Mouse (Mus musculus) urinary bladder, postnatal 36 days (tissue): ENCODE measurements at regions not wholly inside any gene's neighbourhood (a gene's known extent, or its start where the extent isn't known, plus 50 kb on each side); places are given as distances from the start of the nearest gene placed in this dataset.

Experiments used
- DNase-seq, 2 experiments: peaks; one replicate each; pipeline ENCODE4 v3.0.0; 2022; ENCODE audit warnings: low spot score in 2 of 2, mixed read lengths in 1 of 2

DNA sequence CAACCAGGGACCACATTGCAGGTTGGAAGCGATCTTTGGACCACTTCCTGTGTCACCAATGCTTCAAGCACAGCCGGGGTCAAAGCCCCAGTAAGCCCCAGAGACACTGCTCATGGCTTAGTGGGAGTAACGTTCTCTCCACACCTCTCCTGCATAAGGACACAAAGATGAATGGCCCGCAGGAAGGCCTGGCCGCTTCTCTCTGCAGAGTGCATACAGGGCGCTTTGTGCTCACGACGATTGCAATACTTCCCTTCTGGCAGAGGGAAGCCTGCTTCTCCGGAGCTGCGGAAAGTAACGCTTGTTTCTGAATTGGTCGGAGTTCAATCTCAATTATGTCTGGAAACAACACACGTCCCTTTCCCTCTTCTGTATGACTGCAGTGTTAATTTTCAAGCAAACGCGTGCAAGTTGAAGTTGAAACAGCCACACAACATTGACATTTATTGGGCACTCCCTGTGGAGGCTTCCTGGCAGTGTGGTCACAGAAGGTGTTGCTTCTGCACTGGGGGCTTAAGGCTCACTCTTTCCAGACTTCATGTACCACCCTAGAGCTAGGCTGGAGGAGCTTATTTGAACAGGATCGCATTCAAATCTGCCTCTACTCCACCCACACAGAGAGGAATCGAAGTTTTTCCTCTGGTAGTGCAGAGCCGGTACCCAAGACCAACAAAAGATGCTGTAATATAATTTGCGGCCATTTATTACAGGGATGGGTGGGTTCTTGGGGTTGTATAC lies 168.4 kb downstream of the Ndfip2 start:
- DNase-seq, result no peak

DNA sequence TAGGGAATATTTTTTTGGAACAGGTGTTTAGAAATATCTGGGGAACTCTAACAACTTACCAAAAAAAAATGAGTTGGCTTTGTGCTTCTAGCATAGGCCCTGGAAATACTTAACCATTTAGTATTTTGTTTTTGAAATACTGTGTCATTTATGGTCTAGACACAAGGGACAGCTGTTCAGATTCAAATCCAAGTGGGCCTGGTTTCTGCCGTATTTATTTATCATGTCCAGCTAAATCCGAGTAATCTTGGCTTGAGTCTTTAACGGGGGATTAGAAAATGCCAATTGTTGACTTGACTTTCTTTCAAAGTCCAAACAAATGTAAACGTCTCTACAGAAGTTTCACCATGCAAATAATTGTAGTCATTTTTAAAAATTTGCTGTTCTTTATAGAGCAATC lies 159.6 kb downstream of the Ndfip2 start:
- no peak for DNase-seq

DNA sequence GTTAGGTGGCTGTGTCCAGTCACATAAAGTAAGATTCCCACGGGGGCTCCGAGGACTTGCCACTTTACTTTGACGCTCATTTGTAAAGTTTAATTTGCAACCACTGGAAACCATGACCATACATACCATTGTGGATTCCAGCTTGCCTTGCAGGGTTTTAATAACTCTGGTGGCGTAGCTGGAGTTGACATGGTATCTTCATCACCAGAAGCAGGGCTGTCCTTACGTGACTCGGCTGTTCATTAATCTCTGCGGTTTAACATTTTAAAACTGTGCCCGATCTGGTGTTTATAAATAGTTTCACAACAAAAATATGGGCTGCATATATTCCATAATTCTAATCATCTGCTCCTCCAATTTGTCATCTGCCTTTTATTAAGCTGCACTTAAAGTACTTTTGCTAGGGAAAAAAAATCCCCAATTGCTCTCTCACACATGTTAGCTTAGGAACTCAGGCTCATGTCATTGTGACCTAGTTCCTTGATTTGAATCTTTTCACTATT lies 159.1 kb downstream of the Ndfip2 start:
- DNase-seq, result no peak

- no peak for DNase-seq
Observed at GRCm38 (mm10) chr14:105416964-105417363, 158.6 kb downstream of the Ndfip2 start.

GRCm38 (mm10) chr14:105404662-105405061 lies 146.3 kb downstream of the Ndfip2 start:
- no peak for DNase-seq

GRCm38 (mm10) chr14:105404241-105404640 lies 145.9 kb downstream of the Ndfip2 start:
- no peak for DNase-seq

GRCm38 (mm10) chr14:105403256-105403655 lies 144.9 kb downstream of the Ndfip2 start:
- DNase-seq, result no peak

DNA sequence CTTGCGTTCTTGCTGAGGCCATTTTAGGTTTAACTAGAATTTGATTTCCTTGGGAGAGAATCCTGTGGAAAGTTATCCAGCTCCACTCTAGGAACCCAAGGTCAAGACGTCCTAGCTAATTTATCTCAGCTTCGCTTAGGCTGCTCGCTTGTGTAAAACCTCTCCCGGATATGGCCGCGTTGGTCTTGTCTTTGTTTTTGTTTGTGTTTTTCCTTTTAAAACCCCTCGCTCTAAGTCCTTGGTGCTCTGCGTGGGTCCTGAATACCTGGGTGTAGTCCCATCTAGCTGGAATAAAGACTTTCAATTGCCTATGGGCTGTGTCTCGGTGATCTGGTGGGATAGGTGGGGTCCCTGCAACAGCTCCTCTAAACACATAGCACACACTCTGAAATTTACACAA lies 144.2 kb downstream of the Ndfip2 start:
- no peak for DNase-seq

DNA sequence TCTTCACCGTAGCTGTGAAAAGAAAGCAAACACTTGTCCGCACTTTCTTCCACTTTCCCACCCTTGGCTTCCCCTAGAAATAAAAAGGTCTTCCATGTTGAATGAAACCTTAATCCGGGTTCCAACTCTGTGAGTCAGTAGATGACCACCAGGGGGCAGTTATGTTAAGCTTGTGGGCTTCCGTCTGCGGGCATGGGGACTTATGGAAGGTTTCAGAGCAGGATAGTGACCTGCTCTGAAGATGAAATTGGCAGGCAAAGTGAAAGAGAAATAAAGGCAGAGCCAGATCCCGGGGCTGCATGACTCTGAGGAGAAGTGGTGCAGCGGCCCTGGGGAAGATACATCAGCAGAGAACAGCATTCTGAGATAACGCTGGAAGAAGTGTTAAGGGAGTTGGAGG lies 139.1 kb downstream of the Ndfip2 start:
- DNase-seq, result peak; percentile 53 to 56

- no peak for DNase-seq
Observed at GRCm38 (mm10) chr14:105392079-105392813, 133.9 kb downstream of the Ndfip2 start.

GRCm38 (mm10) chr14:105391430-105391829 lies 133.1 kb downstream of the Ndfip2 start:
- DNase-seq, result no peak

DNA sequence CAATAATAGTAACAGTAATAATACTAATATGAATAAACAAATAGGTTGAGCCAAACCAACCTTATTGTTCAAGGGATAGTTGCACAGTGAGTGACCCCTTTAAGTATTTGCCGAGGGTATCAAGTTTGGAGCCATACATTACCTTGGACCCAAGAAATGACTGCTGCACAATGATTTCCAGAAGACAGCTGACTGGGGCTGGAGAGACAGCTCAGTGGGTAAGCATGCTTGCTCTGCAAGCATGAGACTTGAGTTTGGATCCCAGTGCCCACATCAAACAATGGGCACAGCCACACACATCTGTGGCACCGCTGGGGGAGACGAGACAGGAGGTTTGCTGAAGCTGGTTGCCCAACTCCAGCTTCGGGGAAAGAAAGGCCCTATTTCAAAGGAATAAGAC lies 126.7 kb downstream of the Ndfip2 start:
- DNase-seq, result no peak

GRCm38 (mm10) chr14:105383382-105383781 lies 125.0 kb downstream of the Ndfip2 start:
- DNase-seq, result no peak

DNA sequence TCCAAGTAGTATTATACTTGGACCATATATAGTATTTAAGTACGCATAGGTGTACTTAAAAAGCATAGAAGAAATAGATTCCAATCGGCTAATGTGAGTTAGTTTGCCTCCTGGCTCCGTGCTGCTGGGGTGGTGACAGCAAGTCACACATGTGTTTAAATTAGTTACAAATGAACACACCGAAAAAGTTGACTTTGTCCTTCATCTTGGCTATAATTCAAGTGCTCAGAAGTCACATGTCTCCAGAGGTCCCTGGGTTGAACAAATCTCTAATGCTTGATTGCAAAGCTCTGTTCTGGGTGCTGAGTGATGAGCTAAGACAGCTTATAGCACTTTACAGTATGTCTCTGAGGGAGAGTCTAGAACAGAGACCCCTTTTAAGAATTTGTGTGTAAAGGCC lies 121.7 kb downstream of the Ndfip2 start:
- no peak for DNase-seq

DNA sequence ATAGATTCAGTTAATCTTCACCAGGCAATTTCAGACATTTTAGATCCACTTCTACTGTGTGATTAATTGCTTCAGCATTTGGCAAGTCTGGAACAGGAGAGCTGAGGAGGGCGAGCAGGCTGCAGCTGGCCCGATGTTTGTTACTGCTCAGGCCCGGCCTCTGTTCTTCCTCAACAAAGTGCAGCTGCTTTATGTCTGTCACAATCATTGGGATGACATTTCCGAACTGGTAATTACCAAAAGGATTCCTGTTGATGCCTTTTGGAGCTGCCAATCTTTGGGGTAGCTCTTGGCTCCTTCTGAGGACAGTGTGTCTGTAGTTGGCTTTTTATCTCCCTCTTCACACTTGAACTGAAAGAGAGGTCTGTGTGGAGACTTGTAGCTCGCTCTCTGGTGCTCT lies 119.4 kb downstream of the Ndfip2 start:
- peak; percentile 7 to 24 for DNase-seq

- no peak for DNase-seq
Observed at GRCm38 (mm10) chr14:105377035-105377621, 118.8 kb downstream of the Ndfip2 start.

- no peak for DNase-seq
Observed at GRCm38 (mm10) chr14:105369637-105370435, 111.5 kb downstream of the Ndfip2 start.

DNA sequence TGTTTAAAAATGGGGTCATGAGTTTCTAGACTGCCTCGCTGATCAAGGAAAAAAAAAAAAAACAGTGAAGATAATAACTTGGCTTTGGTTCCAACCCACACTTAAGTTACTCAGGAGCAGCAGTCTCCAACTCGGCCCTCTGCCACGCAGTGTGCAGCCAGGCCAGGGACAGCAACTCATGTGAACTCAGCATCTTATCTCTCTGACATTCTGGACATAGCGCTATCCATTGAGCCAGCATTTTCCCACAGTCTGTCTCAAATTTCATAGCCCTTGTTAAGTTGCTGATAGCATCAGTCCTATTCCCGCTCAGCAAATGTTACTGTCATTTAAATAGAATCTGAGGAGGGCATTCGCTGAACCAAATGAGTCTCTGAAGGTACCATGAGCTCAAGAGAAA lies 102.2 kb downstream of the Ndfip2 start:
- peak; percentile 28 to 71 for DNase-seq

- no peak for DNase-seq
Observed at GRCm38 (mm10) chr14:105359829-105360228, 101.5 kb downstream of the Ndfip2 start.
